Mouse (Mus musculus): ENCODE data around the gene Igf2r. TPM values are rescaled to one million over a fixed set of nuclear protein-coding genes. Genes with fewer than 3 reads are reported as not detected.

The Igf2r gene
- polyA plus RNA-seq, 1 experiment from 2014 or later: 25.1 TPM

DNA sequence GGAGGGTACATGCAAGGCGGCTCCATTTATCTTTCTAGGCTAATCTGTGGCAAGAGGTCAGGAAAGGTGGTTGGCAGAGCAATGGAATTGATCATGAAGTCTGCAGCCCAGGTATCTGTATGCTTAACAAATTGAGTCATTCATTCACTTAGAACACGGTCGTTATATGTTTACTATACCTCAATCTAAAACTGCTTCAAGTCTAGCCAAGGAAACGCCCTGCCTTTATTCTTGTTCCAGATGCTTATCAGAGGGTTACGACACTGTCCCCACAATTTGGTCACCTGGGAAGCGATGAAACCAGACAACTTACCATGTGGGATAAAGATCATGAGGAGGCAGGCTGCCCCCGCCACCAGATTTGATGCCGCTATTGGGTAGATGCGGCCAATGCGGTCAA lies 110.2 kb downstream of the Igf2r start:
- peak; percentile 48; the same call in 1 of the 2 replicates for ATAC-seq
- Histone ChIP-seq H3K4me3 (ENCODE audit: low read depth, low read length) (no peak overlapping the region), H3K36me3 (ENCODE audit: control insufficient read depth, insufficient read depth) (no peaks in the 10 kb centered on the region; the same call in 1 of the 2 replicates), H3K4me2 (replicated peaks; ENCODE audit: low read depth) (no peak overlapping the region), H3K27ac (ENCODE audit: low read depth, low read length) (no peak overlapping the region), H3K4me1 (replicated peaks; ENCODE audit: control insufficient read depth, insufficient read depth, low read length) (no peaks in the 10 kb centered on the region), H3K27me3 (replicated peaks; ENCODE audit: control insufficient read depth, insufficient read depth, low read length) (no peaks in the 10 kb centered on the region), H3K9ac (ENCODE audit: low read depth, low read length) (no peak overlapping the region), H3K9me3 (ENCODE audit: control insufficient read depth) (no peaks in the 10 kb centered on the region)
- TF ChIP-seq CTCF (IDR thresholded peaks at IDR 0.05; ENCODE audit: low read depth): no peak
- 66% methylated on average over 10 of the region's 10 CpGs for WGBS

DNA sequence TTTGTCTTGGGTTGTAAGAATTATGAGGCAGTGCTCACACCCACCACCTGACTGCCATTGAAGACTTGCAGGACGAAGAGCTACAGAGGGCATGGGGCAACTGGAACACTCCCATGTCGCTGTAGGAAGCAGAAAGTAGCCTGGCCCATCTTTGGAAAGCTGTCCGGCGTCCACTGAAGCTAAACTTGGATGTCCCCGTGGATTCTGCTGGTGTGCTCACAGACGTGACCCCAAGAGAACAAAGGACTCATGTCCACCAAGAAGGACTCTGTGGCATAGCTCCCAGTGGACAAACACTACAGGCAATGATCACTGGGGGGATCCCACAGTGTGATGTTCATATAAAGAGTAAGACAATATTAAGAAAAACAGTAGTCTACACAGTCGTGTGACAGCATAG lies 110.7 kb downstream of the Igf2r start:
- Histone ChIP-seq H3K27ac (ENCODE audit: low read depth, low read length) (no peak overlapping the region), H3K9ac (ENCODE audit: low read depth, low read length) (no peak overlapping the region), H3K4me2 (replicated peaks; ENCODE audit: low read depth) (no peak overlapping the region), H3K9me3 (ENCODE audit: control insufficient read depth) (no peaks in the 10 kb centered on the region), H3K4me3 (ENCODE audit: low read depth, low read length) (no peak overlapping the region), H3K27me3 (replicated peaks; ENCODE audit: control insufficient read depth, insufficient read depth, low read length) (no peaks in the 10 kb centered on the region), H3K4me1 (replicated peaks; ENCODE audit: control insufficient read depth, insufficient read depth, low read length) (no peaks in the 10 kb centered on the region), H3K36me3 (ENCODE audit: control insufficient read depth, insufficient read depth) (no peaks in the 10 kb centered on the region; the same call in 1 of the 2 replicates)
- 0 out of 2 replicates have a peak, but pooled peaks have one; percentile 6 for ATAC-seq
- TF ChIP-seq CTCF (IDR thresholded peaks at IDR 0.05; ENCODE audit: low read depth): no peak
- 78% methylated on average over 7 of the region's 7 CpGs for WGBS

GRCm38 (mm10) chr17:12655826-12656225 lies 113.6 kb downstream of the Igf2r start:
- ATAC-seq: no peak
- no peak overlapping the region for H3K4me3 ChIP-seq (ENCODE audit: low read depth, low read length)
- 54% methylated on average over 7 of the region's 7 CpGs for WGBS
- no peaks in the 10 kb centered on the region for H3K36me3 ChIP-seq (ENCODE audit: control insufficient read depth, insufficient read depth)
- no peak overlapping the region for H3K9ac ChIP-seq (ENCODE audit: low read depth, low read length)
- H3K27me3 ChIP-seq (replicated peaks; ENCODE audit: control insufficient read depth, insufficient read depth, low read length): no peaks in the 10 kb centered on the region
- no peak overlapping the region for H3K27ac ChIP-seq (ENCODE audit: low read depth, low read length)
- H3K4me1 ChIP-seq (replicated peaks; ENCODE audit: control insufficient read depth, insufficient read depth, low read length): no peaks in the 10 kb centered on the region
- no peak overlapping the region for H3K4me2 ChIP-seq (replicated peaks; ENCODE audit: low read depth)
- no peaks in the 10 kb centered on the region for H3K9me3 ChIP-seq (ENCODE audit: control insufficient read depth)
- no peak for TF ChIP-seq CTCF (IDR thresholded peaks at IDR 0.05; ENCODE audit: low read depth)

DNA sequence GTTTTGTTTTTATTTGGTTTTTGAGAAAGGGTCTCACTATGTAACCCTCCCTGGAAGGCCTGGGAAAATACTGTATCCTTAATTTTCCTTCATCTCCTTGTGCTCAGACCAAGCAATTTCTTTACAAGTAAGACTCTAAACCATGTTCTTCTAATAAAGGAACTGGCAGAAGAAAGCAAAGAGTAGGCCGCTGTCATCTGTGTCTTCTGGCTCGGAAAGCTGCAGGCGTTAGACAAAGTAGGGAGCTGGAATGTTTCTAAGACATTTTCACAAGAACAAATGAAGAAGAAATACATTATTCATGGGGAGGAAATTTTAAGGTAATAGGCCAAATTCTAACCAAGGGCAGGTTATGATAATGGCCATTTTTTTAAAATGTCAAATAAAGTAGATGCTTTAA lies 115.4 kb downstream of the Igf2r start:
- H3K4me2 ChIP-seq (replicated peaks; ENCODE audit: low read depth): no peak overlapping the region
- H3K9ac ChIP-seq (ENCODE audit: low read depth, low read length): no peak overlapping the region
- TF ChIP-seq CTCF (IDR thresholded peaks at IDR 0.05; ENCODE audit: low read depth): no peak
- H3K9me3 ChIP-seq (ENCODE audit: control insufficient read depth): no peaks in the 10 kb centered on the region
- no peak overlapping the region for H3K27ac ChIP-seq (ENCODE audit: low read depth, low read length)
- H3K36me3 ChIP-seq (ENCODE audit: control insufficient read depth, insufficient read depth): no peaks in the 10 kb centered on the region
- H3K4me1 ChIP-seq (replicated peaks; ENCODE audit: control insufficient read depth, insufficient read depth, low read length): no peaks in the 10 kb centered on the region
- WGBS: 91% methylated on average over 3 of the region's 3 CpGs
- H3K4me3 ChIP-seq (ENCODE audit: low read depth, low read length): no peak overlapping the region
- H3K27me3 ChIP-seq (replicated peaks; ENCODE audit: control insufficient read depth, insufficient read depth, low read length): no peaks in the 10 kb centered on the region
- no peak for ATAC-seq

- no peak overlapping the region for H3K9ac ChIP-seq (ENCODE audit: low read depth, low read length)
- no peak overlapping the region for H3K27ac ChIP-seq (ENCODE audit: low read depth, low read length)
- H3K4me3 ChIP-seq (ENCODE audit: low read depth, low read length): no peak overlapping the region
- TF ChIP-seq CTCF (IDR thresholded peaks at IDR 0.05; ENCODE audit: low read depth): no peak
- ATAC-seq: no peak
- no peaks in the 10 kb centered on the region for H3K4me1 ChIP-seq (replicated peaks; ENCODE audit: control insufficient read depth, insufficient read depth, low read length)
- H3K36me3 ChIP-seq (ENCODE audit: control insufficient read depth, insufficient read depth): no peaks in the 10 kb centered on the region
- no peaks in the 10 kb centered on the region for H3K9me3 ChIP-seq (ENCODE audit: control insufficient read depth)
- H3K4me2 ChIP-seq (replicated peaks; ENCODE audit: low read depth): no peak overlapping the region
- H3K27me3 ChIP-seq (replicated peaks; ENCODE audit: control insufficient read depth, insufficient read depth, low read length): no peaks in the 10 kb centered on the region
- 92% methylated on average over 11 of the region's 11 CpGs for WGBS
Observed at GRCm38 (mm10) chr17:12652604-12653003, 116.9 kb downstream of the Igf2r start.

DNA sequence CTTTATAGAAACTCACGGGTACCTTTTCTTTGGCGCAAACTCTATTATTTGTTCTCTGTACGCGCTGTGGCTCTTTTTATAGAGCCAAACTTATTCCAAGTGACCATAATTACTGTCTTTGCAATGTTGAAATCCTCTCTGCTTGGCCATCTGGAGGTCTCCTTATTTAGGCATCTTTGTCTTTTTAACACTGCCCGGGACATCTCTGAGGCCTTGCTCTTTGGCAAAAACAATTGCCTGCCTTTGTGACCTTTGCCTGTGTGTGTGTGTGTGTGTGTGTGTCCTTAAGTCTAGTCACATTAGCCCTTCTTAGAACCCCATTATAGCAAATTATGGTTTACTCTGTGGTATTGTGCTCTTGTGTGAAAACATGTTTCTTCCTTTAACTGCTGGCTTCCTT lies 124.0 kb downstream of the Igf2r start:
- Histone ChIP-seq H3K36me3 (ENCODE audit: control insufficient read depth, insufficient read depth) (no peaks in the 10 kb centered on the region), H3K27ac (ENCODE audit: low read depth, low read length) (no peak overlapping the region), H3K27me3 (replicated peaks; ENCODE audit: control insufficient read depth, insufficient read depth, low read length) (no peaks in the 10 kb centered on the region), H3K4me2 (replicated peaks; ENCODE audit: low read depth) (no peak overlapping the region), H3K9me3 (ENCODE audit: control insufficient read depth) (no peaks in the 10 kb centered on the region), H3K4me3 (ENCODE audit: low read depth, low read length) (no peak overlapping the region), H3K4me1 (replicated peaks; ENCODE audit: control insufficient read depth, insufficient read depth, low read length) (no peaks in the 10 kb centered on the region), H3K9ac (ENCODE audit: low read depth, low read length) (no peak overlapping the region)
- 86% methylated on average over 5 of the region's 5 CpGs for WGBS
- TF ChIP-seq CTCF (IDR thresholded peaks at IDR 0.05; ENCODE audit: low read depth): no peak
- ATAC-seq: no peak

DNA sequence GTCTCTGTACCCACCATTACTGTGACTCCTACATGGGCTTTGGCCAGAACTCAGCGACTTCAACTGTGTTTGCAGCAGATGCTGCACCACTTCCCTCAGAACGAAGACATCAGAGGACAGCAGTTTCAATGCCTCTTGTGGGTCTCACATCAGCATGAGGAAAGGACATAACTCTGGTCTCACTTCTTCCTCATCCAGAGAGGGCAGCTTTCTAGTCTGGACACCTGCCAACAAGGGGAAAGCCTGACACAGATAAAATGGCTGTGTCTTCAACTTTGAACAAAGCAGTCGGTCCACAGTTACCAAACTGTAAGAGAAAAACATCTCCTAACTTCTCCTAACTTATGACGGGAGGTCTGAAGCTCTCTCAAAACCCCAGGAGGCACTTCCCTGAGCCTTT lies 128.4 kb downstream of the Igf2r start:
- H3K4me2 ChIP-seq (replicated peaks; ENCODE audit: low read depth): no peak overlapping the region
- no peak for ATAC-seq
- H3K27ac ChIP-seq (ENCODE audit: low read depth, low read length): no peak overlapping the region
- no peaks in the 10 kb centered on the region for H3K9me3 ChIP-seq (ENCODE audit: control insufficient read depth)
- no peaks in the 10 kb centered on the region for H3K36me3 ChIP-seq (ENCODE audit: control insufficient read depth, insufficient read depth)
- WGBS: 70% methylated on average over 4 of the region's 4 CpGs
- H3K27me3 ChIP-seq (replicated peaks; ENCODE audit: control insufficient read depth, insufficient read depth, low read length): no peaks in the 10 kb centered on the region
- H3K9ac ChIP-seq (ENCODE audit: low read depth, low read length): no peak overlapping the region
- no peak for TF ChIP-seq CTCF (IDR thresholded peaks at IDR 0.05; ENCODE audit: low read depth)
- no peaks in the 10 kb centered on the region for H3K4me1 ChIP-seq (replicated peaks; ENCODE audit: control insufficient read depth, insufficient read depth, low read length)
- H3K4me3 ChIP-seq (ENCODE audit: low read depth, low read length): no peak overlapping the region

Data from intestine, postnatal 0 days (tissue).